Mouse (Mus musculus) ES-Bruce4 (cell line): ENCODE results near the gene Rora. TPM values are rescaled to one million over a fixed set of nuclear protein-coding genes. Genes with fewer than 3 reads are reported as not detected.

Experiments used
- H3K27ac ChIP-seq: 2 replicates; pipeline ENCODE4 v1.5.1; 2012; ENCODE audit warnings: low read length, inconsistent platforms; ENCODE audit not compliant: insufficient read depth
- H3K27me3 ChIP-seq: 2 replicates; pipeline ENCODE4 v1.6.1; 2012; ENCODE audit warnings: mild to moderate bottlenecking, low read length, inconsistent platforms; ENCODE audit not compliant: control insufficient read depth, poor library complexity, insufficient read depth, severe bottlenecking
- H3K36me3 ChIP-seq: 2 replicates; pipeline ENCODE4 v1.6.1; 2012; ENCODE audit warnings: inconsistent platforms, mild to moderate bottlenecking, low read length, moderate library complexity; ENCODE audit not compliant: control insufficient read depth, poor library complexity, insufficient read depth, severe bottlenecking
- H3K4me1 ChIP-seq: one replicate; pipeline ENCODE4 v1.8.1; 2011; ENCODE audit warnings: low read length; ENCODE audit not compliant: control insufficient read depth, insufficient read depth
- H3K4me3 ChIP-seq: 2 replicates; pipeline ENCODE4 v1.5.1; 2011; ENCODE audit warnings: low read depth, mild to moderate bottlenecking, low read length
- H3K9ac ChIP-seq: 2 replicates; pipeline ENCODE4 v1.6.1; 2012; ENCODE audit warnings: low read depth, mild to moderate bottlenecking, inconsistent platforms; ENCODE audit not compliant: poor library complexity, severe bottlenecking
- H3K9me3 ChIP-seq: replicated peaks from 2 replicates; pipeline ENCODE4 v1.6.1; 2012; ENCODE audit warnings: mild to moderate bottlenecking, low read length, inconsistent platforms; ENCODE audit not compliant: control insufficient read depth, poor library complexity, insufficient read depth, severe bottlenecking
- CTCF ChIP-seq: IDR thresholded peaks from one replicate; pipeline ENCODE4 v1.8.1; 2011; ENCODE audit warnings: low read depth, low read length
- EP300 ChIP-seq: IDR thresholded peaks from 2 replicates; pipeline ENCODE4 v1.6.1; 2011; ENCODE audit warnings: low read depth, low read length; ENCODE audit not compliant: insufficient read depth
- POLR2A ChIP-seq: IDR thresholded peaks from one replicate; pipeline ENCODE4 v1.8.1; 2011; ENCODE audit warnings: low read length; ENCODE audit not compliant: insufficient read depth
- polyA plus RNA-seq: library from polyadenylated mRNA; stranded (reverse); fragments of >200 nt; gene quantifications from 2 replicates; pipeline ENCODE4 v1.2.4, GENCODE M21; 2011; ENCODE audit warnings: low read depth; ENCODE audit not compliant: missing spikeins, insufficient read depth, insufficient read length

Rora gene
- polyA plus RNA-seq, 1 experiment = 3.6 TPM

- H3K9me3 ChIP-seq = no peaks in the 10 kb centered on the region
- no peaks in the 10 kb centered on the region for H3K36me3 ChIP-seq
- no peaks in the 10 kb centered on the region for H3K4me1 ChIP-seq
- no peak overlapping the region for H3K4me3 ChIP-seq
- TF ChIP-seq POLR2A = no peak
- no peak for TF ChIP-seq EP300
- TF ChIP-seq CTCF = no peak
- no peak overlapping the region for H3K9ac ChIP-seq
- H3K27me3 ChIP-seq = no peaks in the 10 kb centered on the region
- H3K27ac ChIP-seq = no peak overlapping the region
Observed at GRCm38 (mm10) chr9:68874544-68874943, 221.0 kb downstream of the Rora start.

GRCm38 (mm10) chr9:68875791-68876190 lies 222.2 kb downstream of the Rora start:
- no peaks in the 10 kb centered on the region for H3K9me3 ChIP-seq
- no peak overlapping the region for H3K4me3 ChIP-seq
- H3K27me3 ChIP-seq = no peaks in the 10 kb centered on the region
- H3K9ac ChIP-seq = no peak overlapping the region
- H3K27ac ChIP-seq = no peak overlapping the region
- H3K4me1 ChIP-seq = no peaks in the 10 kb centered on the region
- TF ChIP-seq EP300 (no peak), POLR2A (no peak), CTCF (no peak)
- H3K36me3 ChIP-seq = no peaks in the 10 kb centered on the region

DNA sequence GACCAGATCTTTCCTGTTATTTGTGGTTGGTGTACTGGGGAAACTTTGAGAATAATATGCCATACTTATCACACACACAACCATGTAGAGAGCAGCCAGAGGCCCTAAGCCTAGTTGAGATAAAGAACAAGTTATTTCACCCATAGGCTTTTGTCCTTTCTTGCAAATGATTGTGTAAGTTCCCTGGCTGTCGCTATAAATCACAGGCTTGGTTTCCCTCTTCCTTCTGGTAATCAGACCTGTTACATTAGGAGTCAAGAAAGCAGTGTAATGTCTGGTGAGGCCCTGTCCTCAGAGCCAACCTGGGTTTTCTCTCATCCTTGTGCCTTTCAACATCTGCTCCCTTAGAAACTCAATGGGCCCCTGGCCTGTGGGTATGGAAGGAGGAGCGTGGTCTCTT lies 222.7 kb downstream of the Rora start:
- H3K36me3 ChIP-seq = no peaks in the 10 kb centered on the region
- no peaks in the 10 kb centered on the region for H3K4me1 ChIP-seq
- H3K9me3 ChIP-seq = no peaks in the 10 kb centered on the region
- H3K4me3 ChIP-seq = no peak overlapping the region
- no peaks in the 10 kb centered on the region for H3K27me3 ChIP-seq
- H3K9ac ChIP-seq = no peak overlapping the region
- H3K27ac ChIP-seq = no peak overlapping the region
- TF ChIP-seq EP300 = no peak
- TF ChIP-seq POLR2A = no peak

- Histone ChIP-seq H3K36me3 (no peaks in the 10 kb centered on the region), H3K9me3 (no peaks in the 10 kb centered on the region), H3K27ac (no peak overlapping the region), H3K9ac (no peak overlapping the region), H3K4me1 (no peaks in the 10 kb centered on the region), H3K4me3 (no peak overlapping the region), H3K27me3 (no peaks in the 10 kb centered on the region)
- TF ChIP-seq POLR2A (no peak), CTCF (no peak), EP300 (no peak)
Observed at GRCm38 (mm10) chr9:68881896-68882295, 228.3 kb downstream of the Rora start.

- H3K27ac ChIP-seq = no peak overlapping the region
- no peak overlapping the region for H3K4me3 ChIP-seq
- H3K36me3 ChIP-seq = no peaks in the 10 kb centered on the region
- no peak for TF ChIP-seq POLR2A
- TF ChIP-seq CTCF = no peak
- no peak for TF ChIP-seq EP300
- H3K27me3 ChIP-seq = no peaks in the 10 kb centered on the region
- H3K9me3 ChIP-seq = no peaks in the 10 kb centered on the region
- no peak overlapping the region for H3K9ac ChIP-seq
- H3K4me1 ChIP-seq = no peaks in the 10 kb centered on the region
Observed at GRCm38 (mm10) chr9:68883005-68883404, 229.4 kb downstream of the Rora start.

GRCm38 (mm10) chr9:68883687-68884086 lies 230.1 kb downstream of the Rora start:
- Histone ChIP-seq H3K4me1 (no peaks in the 10 kb centered on the region), H3K9ac (no peak overlapping the region), H3K4me3 (no peak overlapping the region), H3K9me3 (no peaks in the 10 kb centered on the region), H3K27me3 (no peaks in the 10 kb centered on the region), H3K36me3 (no peaks in the 10 kb centered on the region), H3K27ac (no peak overlapping the region)
- TF ChIP-seq CTCF (no peak), POLR2A (no peak), EP300 (no peak)

- Histone ChIP-seq H3K27me3 (no peaks in the 10 kb centered on the region), H3K9me3 (no peaks in the 10 kb centered on the region), H3K4me3 (no peak overlapping the region), H3K27ac (no peak overlapping the region), H3K4me1 (no peaks in the 10 kb centered on the region), H3K9ac (no peak overlapping the region), H3K36me3 (no peaks in the 10 kb centered on the region)
- TF ChIP-seq POLR2A (no peak), CTCF (no peak), EP300 (no peak)
Observed at GRCm38 (mm10) chr9:68884451-68885035, 231.0 kb downstream of the Rora start.
